Mouse (Mus musculus) gastrocnemius, adult 2 months (tissue): ENCODE results near the gene Nisch. TPM values are rescaled to one million over a fixed set of nuclear protein-coding genes. Genes with fewer than 3 reads are reported as not detected.

Experiments
- DNase-seq: peaks from one replicate; pipeline ENCODE4 v3.0.0; 2022
- H3K27ac ChIP-seq: fragments of 200-600 bp; 2 replicates; pipeline ENCODE4 v1.8.1; 2022; ENCODE audit warnings: mild to moderate bottlenecking
- H3K4me3 ChIP-seq: fragments of 200-600 bp; 2 replicates; pipeline ENCODE4 v1.8.1; 2022; ENCODE audit warnings: mild to moderate bottlenecking, moderate library complexity
- CTCF ChIP-seq: fragments of 200-600 bp; IDR thresholded peaks from 2 replicates; pipeline ENCODE4 v1.8.1; 2022; ENCODE audit warnings: antibody characterized with exemption, mild to moderate bottlenecking, moderate library complexity
- intact Hi-C: fragments of 180-260 bp; cut with DNase I; formaldehyde crosslinking; loops from one replicate; pipeline ENCODE4 v1.15.1; 2025
- total RNA-seq, 2 experiments: library from RNA; stranded (reverse); gene quantifications; 2 replicates each; pipeline ENCODE4 v1.2.3; 2021

Nisch gene
- total RNA-seq, 2 experiments from 2014 or later: 60.8 to 70.3 TPM

GRCm38 (mm10) chr14:31237101-31237882 lies 20.5 kb upstream of the Nisch start:
- H3K4me3 ChIP-seq: no peak overlapping the region
- H3K27ac ChIP-seq: peak overlapping the region; percentile 66
- TF ChIP-seq CTCF: no peak
- intact Hi-C loops: no loop called here
- peak; percentile 76 for DNase-seq

DNA sequence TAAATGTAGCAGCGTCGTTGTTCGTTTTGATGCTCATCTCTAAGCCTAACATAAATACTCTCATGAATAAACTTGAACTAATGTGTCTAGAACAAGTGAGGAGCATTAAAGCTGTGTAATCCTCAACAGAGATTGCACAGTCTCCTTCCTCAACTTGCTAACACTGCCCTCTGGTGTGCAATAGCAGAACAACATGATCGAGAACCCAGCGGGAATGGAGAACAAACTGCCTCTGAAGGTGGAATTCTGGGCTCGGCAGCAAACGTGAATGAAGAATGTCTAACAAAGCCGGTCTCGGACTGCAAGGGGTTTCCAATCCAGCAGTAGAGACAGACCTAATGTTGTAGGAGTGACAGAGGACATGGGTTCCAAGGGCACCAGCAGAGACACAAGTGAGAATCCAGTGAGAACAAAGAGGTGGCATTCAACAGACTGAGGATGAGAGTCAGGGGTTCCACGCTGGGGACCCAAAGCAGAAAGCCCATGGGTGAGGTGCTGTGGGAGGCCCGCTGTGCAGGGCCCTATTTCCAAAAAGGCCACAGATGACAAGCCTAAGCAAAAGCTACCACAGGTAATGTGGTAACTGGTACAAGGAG lies 17.3 kb upstream of the Nisch start:
- H3K27ac ChIP-seq: peak overlapping the region; percentile 81
- DNase-seq: peak; percentile 78
- intact Hi-C loops: loop anchor here (1.0 kb wide), 1 partner anchor 19 kb away; no protein-coding TSS in a partner anchor
- peak overlapping the region; percentile 53 for H3K4me3 ChIP-seq
- TF ChIP-seq CTCF: peak; percentile 83

DNA sequence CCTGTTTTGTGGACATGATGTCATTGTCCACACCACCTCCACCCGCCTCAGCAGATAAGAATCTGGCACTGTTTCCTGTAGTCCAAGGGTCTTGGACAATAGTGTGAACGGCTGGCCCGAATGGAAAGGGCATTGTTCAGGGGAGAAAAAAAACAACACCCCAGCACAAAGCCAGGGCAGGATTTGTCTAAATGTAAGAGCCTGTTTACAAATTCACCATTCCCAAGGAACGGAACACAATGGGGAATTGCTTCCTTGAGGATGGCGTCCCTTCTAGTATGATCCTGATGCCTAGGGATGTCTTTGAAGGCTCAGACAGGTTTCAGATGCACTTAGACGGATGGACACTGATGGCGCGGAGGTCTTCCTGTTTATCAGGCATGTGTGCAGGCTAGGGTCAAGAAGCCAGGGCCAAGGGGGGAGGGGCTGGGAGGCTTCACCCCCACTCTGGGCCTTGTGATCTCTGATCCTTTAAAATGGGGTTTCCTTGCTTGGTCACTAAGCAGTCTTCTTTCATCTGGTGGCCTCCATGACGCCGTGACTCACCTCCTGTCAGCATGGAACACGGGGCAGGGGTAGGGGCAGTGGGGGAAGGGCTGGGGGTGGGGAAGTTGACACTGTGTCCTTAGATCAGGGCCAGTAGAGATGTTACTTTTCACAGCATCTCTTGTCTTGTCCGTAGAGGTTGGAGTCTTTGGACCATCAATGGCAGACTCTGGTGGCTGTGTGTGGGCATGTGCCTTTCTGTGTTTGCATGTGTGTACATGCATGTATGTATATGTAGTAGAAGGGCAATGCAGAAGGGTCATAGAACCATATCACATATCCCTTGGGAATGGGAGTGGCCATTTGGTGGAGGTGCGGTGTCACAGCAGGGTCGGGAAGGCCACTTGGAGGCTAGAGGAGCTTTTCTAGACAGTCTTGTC lies 16.6 kb upstream of the Nisch start:
- TF ChIP-seq CTCF: no peak
- H3K27ac ChIP-seq: peak overlapping the region; percentile 81

GRCm38 (mm10) chr14:31232404-31233069 lies 15.8 kb upstream of the Nisch start:
- intact Hi-C loops: no loop called here
- TF ChIP-seq CTCF: no peak
- Histone ChIP-seq H3K27ac (peak overlapping the region; percentile 81), H3K4me3 (peak overlapping the region; percentile 29)
- no peak for DNase-seq

More for the DNA sequence above, 16.6 kb upstream of the Nisch start:
- no peak for DNase-seq
- intact Hi-C loops: no loop called here
- H3K4me3 ChIP-seq: peak overlapping the region; percentile 53

- peak overlapping the region; percentile 81 for H3K27ac ChIP-seq
- intact Hi-C loops: no loop called here
- no peak overlapping the region for H3K4me3 ChIP-seq
- DNase-seq: no peak
- TF ChIP-seq CTCF: no peak
These were observed 13.7 kb upstream of the Nisch start for GRCm38 (mm10) chr14:31230442-31230841.

DNA sequence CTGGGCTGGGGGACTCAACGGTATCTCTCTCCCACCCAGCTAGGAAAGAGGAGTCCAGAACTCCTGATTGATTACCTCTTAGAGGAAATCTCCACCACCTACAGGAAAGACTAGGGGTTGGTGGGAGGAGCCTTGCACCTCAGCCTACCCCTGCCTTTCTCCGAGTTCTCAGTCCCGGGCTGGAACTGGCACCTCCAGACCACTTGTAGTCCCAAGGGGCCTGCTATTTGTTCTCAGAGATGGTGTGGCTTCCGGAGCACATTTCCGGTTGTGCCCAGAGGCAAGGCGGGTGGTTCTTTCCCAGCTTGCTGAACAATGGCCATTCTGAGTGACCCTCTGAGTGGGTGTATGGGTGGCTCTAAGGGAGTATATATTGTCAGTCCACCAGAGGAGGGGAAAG lies 11.5 kb upstream of the Nisch start:
- Histone ChIP-seq H3K4me3 (peak overlapping the region; percentile 34; the same call in 1 of the 2 replicates), H3K27ac (peak overlapping the region; percentile 81)
- no peak for DNase-seq
- no peak for TF ChIP-seq CTCF
- intact Hi-C loops: no loop called here

DNA sequence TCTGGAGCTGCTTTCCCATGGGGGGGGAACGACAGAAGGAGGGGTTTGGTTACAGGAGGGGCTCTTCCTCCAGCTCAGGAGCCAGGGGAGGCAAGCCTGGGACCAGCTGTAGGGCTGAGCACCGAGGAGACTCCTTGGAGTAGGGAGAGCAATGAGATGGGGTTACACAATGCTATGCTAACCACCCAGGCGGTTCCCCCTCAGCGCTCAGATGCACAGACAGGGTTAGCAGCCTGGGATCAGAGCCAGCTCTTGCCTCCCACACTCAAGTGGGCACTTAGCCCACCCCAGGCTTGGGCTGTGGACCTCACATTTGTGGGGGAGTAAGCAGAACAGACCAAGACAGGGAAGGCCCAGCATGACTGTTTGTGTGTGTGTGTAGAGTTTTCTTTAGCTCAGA lies 10.2 kb upstream of the Nisch start:
- intact Hi-C loops: no loop called here
- no peak for DNase-seq
- Histone ChIP-seq H3K27ac (peak overlapping the region; percentile 56), H3K4me3 (no peak overlapping the region)
- TF ChIP-seq CTCF: no peak

DNA sequence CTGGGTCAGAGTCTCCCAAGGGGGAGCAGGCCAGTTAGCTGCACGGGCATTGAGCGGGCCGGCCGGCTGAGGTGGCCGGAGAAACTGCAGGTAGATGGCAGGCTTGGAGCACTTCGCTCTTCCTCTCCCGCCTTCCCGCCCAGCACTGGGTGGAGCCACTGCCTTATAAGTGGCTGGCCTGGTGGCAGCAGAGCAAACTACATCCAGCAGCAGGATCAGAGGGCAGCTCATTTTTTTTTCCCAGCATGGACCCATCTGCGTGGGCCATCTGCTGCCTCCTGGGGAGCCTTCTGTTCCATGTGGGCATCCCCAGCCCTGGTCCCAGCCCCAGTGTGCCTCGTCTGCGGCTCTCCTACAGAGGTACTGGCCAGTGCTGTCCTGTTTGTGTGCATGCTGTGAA lies 920 bp upstream of the Nisch start, which contains the start of gene Sema3g:
Gene Sema3g, plus strand, starts transcription at position 195 of the 400 bp plus-strand sequence.
- Histone ChIP-seq H3K27ac (peak within 1 kb of the TSS; percentile 74), H3K4me3 (peak within 1 kb of the TSS; percentile 65)
- peak; percentile 68 for DNase-seq
- intact Hi-C loops: no loop called here
- peak; percentile 64 for TF ChIP-seq CTCF

GRCm38 (mm10) chr14:31215157-31216002 lies 1.4 kb downstream of the Nisch start:
- TF ChIP-seq CTCF: peak; percentile 87
- intact Hi-C loops: loop anchor here (1.0 kb wide), 1 partner anchor 19 kb away; no protein-coding TSS in a partner anchor
- Histone ChIP-seq H3K4me3 (peak overlapping the region; percentile 23; the same call in 1 of the 2 replicates), H3K27ac (peak overlapping the region; percentile 28; the same call in 1 of the 2 replicates)
- peak; percentile 63 for DNase-seq

DNA sequence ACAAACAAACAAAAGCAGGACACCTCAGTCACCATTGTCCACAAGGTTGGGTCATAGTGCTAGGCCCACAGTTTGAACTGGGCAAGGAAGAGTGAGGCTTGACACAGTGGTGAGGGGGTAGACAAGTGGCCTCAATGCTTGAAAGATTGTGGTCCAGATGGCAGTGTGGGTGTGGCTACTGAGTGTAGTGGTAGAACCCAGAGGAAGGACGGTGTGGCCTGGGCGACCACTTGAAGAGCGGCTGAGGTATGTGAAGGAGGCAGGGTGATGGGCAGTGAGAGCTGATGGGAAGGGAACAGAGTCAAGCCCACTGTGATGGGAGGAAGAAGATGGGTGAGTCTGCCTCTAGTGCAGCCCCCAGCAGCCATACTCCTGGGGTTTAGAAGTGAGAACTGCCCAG lies 2.1 kb downstream of the Nisch start:
- intact Hi-C loops: loop anchor here (1.0 kb wide), 1 partner anchor 20 kb away; no protein-coding TSS in a partner anchor
- no peak overlapping the region for H3K4me3 ChIP-seq
- TF ChIP-seq CTCF: no peak
- H3K27ac ChIP-seq: no peak overlapping the region
- no peak for DNase-seq

DNA sequence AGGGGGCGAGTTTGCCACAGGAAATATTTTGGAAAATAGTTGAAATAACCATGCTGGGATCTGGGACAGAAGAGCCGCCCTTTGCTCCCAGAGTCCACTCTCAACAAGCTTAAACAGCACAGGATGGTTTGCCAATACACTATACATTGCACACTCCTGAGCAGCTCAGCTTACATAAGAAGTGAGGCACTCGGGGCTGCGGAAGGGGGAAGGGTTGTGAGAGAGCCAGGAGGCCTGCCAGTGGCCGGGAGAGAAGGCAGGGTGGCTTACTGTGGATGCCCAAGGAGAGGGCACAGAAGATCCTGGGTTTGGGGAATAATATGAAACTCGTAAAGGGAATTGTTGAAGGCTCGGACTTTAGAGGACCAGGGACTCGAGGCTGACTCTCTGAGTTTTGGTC lies 2.9 kb downstream of the Nisch start:
- no peak for TF ChIP-seq CTCF
- Histone ChIP-seq H3K27ac (no peak overlapping the region), H3K4me3 (no peak overlapping the region)
- no peak for DNase-seq
- intact Hi-C loops: no loop called here
